Mouse (Mus musculus): ENCODE measurements around the gene H13.

- TF ChIP-seq CTCF (conservative IDR thresholded peaks at IDR 0.05; ENCODE audit: insufficient read depth, insufficient read length, low read depth, low read length) = no peak
- no peak for TF ChIP-seq POLR2A (IDR thresholded peaks at IDR 0.05; ENCODE audit: low read depth, low read length)
Observed at GRCm38 (mm10) chr2:152626774-152627591, 42.3 kb upstream of the H13 start, which contains the start of gene Rem1.
